Mouse (Mus musculus) limb, embryonic 15.5 days (tissue): ENCODE data around the gene Rnaseh2a. TPM values are rescaled to one million over a fixed set of nuclear protein-coding genes. Genes with fewer than 3 reads are reported as not detected.

Experiments
- ATAC-seq: fragments of 200-750 bp; cut with Nextera tagmentation; 2 replicates; pipeline ENCODE4 v1.8.0; 2017; ENCODE audit warnings: low read depth, moderate TSS enrichment; ENCODE audit not compliant: insufficient number of reproducible peaks, low FRiP score, low TSS enrichment
- H3K27ac ChIP-seq: fragments of 300-500 bp; sonication (generic); 2 replicates; pipeline ENCODE4 v1.5.1; 2015; ENCODE audit warnings: moderate library complexity, mild to moderate bottlenecking, inconsistent platforms
- H3K27me3 ChIP-seq: fragments of 300-500 bp; sonication (generic); 2 replicates; pipeline ENCODE4 v1.6.1; 2015; ENCODE audit warnings: inconsistent platforms
- H3K36me3 ChIP-seq: fragments of 300-500 bp; sonication (generic); 2 replicates; pipeline ENCODE4 v1.6.1; 2015; ENCODE audit warnings: inconsistent platforms
- H3K4me1 ChIP-seq: fragments of 300-500 bp; sonication (generic); 2 replicates; pipeline ENCODE4 v1.6.1; 2015; ENCODE audit warnings: inconsistent platforms
- H3K4me2 ChIP-seq: fragments of 300-500 bp; sonication (generic); 2 replicates; pipeline ENCODE4 v1.6.1; 2015; ENCODE audit warnings: mild to moderate bottlenecking, inconsistent platforms
- H3K4me3 ChIP-seq: fragments of 300-500 bp; sonication (generic); 2 replicates; pipeline ENCODE4 v1.5.1; 2015; ENCODE audit warnings: mild to moderate bottlenecking, inconsistent platforms
- H3K9ac ChIP-seq: fragments of 300-500 bp; sonication (generic); 2 replicates; pipeline ENCODE4 v1.6.1; 2015; ENCODE audit warnings: inconsistent platforms
- H3K9me3 ChIP-seq: fragments of 300-500 bp; sonication (generic); 2 replicates; pipeline ENCODE4 v1.6.1; 2016; ENCODE audit warnings: inconsistent platforms
- WGBS: fragments of 180-500 bp; shearing (Covaris S2); methylation state at CpG from one replicate; pipeline ENCODE4 v1.1.7; 2015; 5-methylcytosine and 5-hydroxymethylcytosine counted together
- polyA plus RNA-seq: library from polyadenylated mRNA; unstranded; fragments of >200 nt; fragmentation: Nextera tagmentation; extraction: Ambion mirVana; gene quantifications from 2 replicates; pipeline ENCODE4 v1.2.1, GENCODE M21; 2015

The Rnaseh2a gene
- polyA plus RNA-seq, 1 experiment from 2014 or later = 95.2 TPM

GRCm38 (mm10) chr8:84936041-84936961 lies 33.3 kb downstream of the Rnaseh2a start:
- Histone ChIP-seq H3K27me3 (peaks cover 75% of the 10 kb centered on the region), H3K4me2 (peak overlapping the region; percentile 70), H3K9me3 (no peaks in the 10 kb centered on the region), H3K4me3 (peak overlapping the region; percentile 38), H3K9ac (no peak overlapping the region), H3K4me1 (peaks cover 14% of the 10 kb centered on the region), H3K36me3 (no peaks in the 10 kb centered on the region), H3K27ac (no peak overlapping the region)
- no peak for ATAC-seq
- 27% methylated on average over 23 of the region's 23 CpGs for WGBS

DNA sequence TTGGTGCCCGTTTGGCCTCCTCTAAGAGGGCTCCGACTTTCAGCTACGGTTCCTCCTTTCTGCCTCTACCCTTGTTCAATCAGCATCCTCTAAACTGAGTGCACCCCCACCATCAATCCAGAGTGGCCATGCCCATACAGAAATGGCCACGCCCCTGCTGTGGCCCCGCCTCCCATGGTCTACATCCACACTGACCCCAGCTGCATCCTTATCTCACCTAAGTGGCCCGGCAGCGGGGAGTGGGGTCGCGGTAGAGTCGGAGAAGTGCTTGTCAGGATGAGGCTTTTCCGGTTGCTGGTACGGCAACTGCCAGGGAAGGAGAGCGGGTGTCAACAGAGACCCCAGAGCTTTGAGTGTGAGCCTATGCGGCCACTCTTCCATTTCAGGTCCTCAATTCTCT lies 34.1 kb downstream of the Rnaseh2a start:
- H3K4me2 ChIP-seq = no peak overlapping the region

GRCm38 (mm10) chr8:84934860-84935259 lies 34.7 kb downstream of the Rnaseh2a start:
- Histone ChIP-seq H3K9ac (no peak overlapping the region), H3K4me1 (peaks cover 14% of the 10 kb centered on the region), H3K4me3 (no peak overlapping the region), H3K27ac (no peak overlapping the region), H3K4me2 (no peak overlapping the region), H3K36me3 (no peaks in the 10 kb centered on the region), H3K27me3 (peaks cover 78% of the 10 kb centered on the region), H3K9me3 (no peaks in the 10 kb centered on the region)
- no peak for ATAC-seq
- under 1% methylated on average over 15 of the region's 15 CpGs for WGBS

More for the DNA sequence above, 34.1 kb downstream of the Rnaseh2a start:
- 10% methylated on average over 14 of the region's 14 CpGs for WGBS
- H3K27me3 ChIP-seq = peaks cover 72% of the 10 kb centered on the region
- peaks cover 14% of the 10 kb centered on the region for H3K4me1 ChIP-seq
- no peak overlapping the region for H3K4me3 ChIP-seq
- ATAC-seq = no peak
- no peak overlapping the region for H3K9ac ChIP-seq
- no peaks in the 10 kb centered on the region for H3K9me3 ChIP-seq
- H3K27ac ChIP-seq = no peak overlapping the region
- no peaks in the 10 kb centered on the region for H3K36me3 ChIP-seq

- H3K4me3 ChIP-seq = no peak overlapping the region
- H3K9ac ChIP-seq = no peak overlapping the region
- no peak overlapping the region for H3K27ac ChIP-seq
- no peak for ATAC-seq
- peaks cover 78% of the 10 kb centered on the region for H3K27me3 ChIP-seq
- 81% methylated on average over 16 of the region's 16 CpGs for WGBS
- no peak overlapping the region for H3K4me2 ChIP-seq
- H3K9me3 ChIP-seq = no peaks in the 10 kb centered on the region
- peaks cover 17% of the 10 kb centered on the region for H3K4me1 ChIP-seq
- H3K36me3 ChIP-seq = no peaks in the 10 kb centered on the region
Observed at GRCm38 (mm10) chr8:84933767-84934559, 35.6 kb downstream of the Rnaseh2a start.

DNA sequence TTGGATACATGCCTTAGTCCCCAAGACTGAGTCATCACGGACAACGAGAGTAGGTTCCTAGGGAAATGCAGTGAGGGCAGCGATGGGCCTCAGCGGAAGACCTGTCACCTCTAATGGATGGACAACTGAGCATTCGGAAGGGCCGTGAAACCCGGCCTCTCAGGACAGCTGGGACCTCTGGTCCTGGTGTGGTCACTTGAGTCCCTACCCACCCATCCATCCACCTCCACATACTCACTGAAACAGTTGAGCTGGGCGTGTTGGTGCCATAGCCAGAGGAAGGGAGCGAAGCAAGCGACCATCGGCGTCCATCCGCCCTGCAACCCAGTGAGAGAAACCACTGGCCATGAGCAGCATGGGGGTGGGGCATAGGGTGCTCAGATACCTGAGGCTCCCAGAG lies 39.0 kb downstream of the Rnaseh2a start:
- H3K27me3 ChIP-seq = peaks cover 52% of the 10 kb centered on the region
- WGBS = 88% methylated on average over 13 of the region's 13 CpGs
- H3K4me2 ChIP-seq = no peak overlapping the region
- no peaks in the 10 kb centered on the region for H3K9me3 ChIP-seq
- no peak overlapping the region for H3K4me3 ChIP-seq
- peaks cover 13% of the 10 kb centered on the region for H3K4me1 ChIP-seq
- no peak for ATAC-seq
- no peak overlapping the region for H3K9ac ChIP-seq
- H3K27ac ChIP-seq = no peak overlapping the region
- no peaks in the 10 kb centered on the region for H3K36me3 ChIP-seq

GRCm38 (mm10) chr8:84928456-84929306 lies 40.9 kb downstream of the Rnaseh2a start:
- peaks cover 43% of the 10 kb centered on the region for H3K27me3 ChIP-seq
- no peaks in the 10 kb centered on the region for H3K9me3 ChIP-seq
- WGBS = 3% methylated on average over 48 of the region's 52 CpGs
- no peaks in the 10 kb centered on the region for H3K36me3 ChIP-seq
- no peak overlapping the region for H3K9ac ChIP-seq
- H3K4me2 ChIP-seq = peak overlapping the region; percentile 63
- peak overlapping the region; percentile 36 for H3K4me3 ChIP-seq
- no peak for ATAC-seq
- H3K27ac ChIP-seq = no peak overlapping the region
- peaks cover 10% of the 10 kb centered on the region for H3K4me1 ChIP-seq

DNA sequence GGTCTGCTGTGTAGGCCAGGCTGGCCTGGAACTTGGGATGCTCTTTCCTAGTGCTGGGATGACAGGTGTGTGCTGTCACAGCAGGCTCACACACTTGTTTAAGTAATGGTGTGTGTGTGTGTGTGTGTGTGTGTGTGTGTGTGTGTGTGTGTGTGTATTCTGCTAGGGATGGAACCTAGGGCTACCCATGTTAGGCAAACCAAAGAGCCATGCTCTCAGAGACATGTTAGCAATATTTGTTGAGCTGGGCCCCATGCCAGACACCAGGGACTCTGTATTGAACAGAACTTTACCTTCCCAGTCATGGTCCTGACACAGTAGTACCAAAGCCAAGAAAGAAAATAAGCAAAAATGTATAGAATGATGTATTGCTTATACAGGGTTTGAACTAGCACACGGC lies 42.1 kb downstream of the Rnaseh2a start:
- WGBS = 85% methylated on average over 1 of the region's 1 CpGs
- peaks cover 43% of the 10 kb centered on the region for H3K27me3 ChIP-seq
- no peaks in the 10 kb centered on the region for H3K36me3 ChIP-seq

GRCm38 (mm10) chr8:84925557-84925956 lies 44.0 kb downstream of the Rnaseh2a start:
- H3K4me1 ChIP-seq = peaks cover 10% of the 10 kb centered on the region
- no peak overlapping the region for H3K27ac ChIP-seq
- no peaks in the 10 kb centered on the region for H3K36me3 ChIP-seq
- ATAC-seq = no peak
- H3K9me3 ChIP-seq = no peaks in the 10 kb centered on the region
- WGBS = 69% methylated on average over 7 of the region's 7 CpGs
- H3K27me3 ChIP-seq = peaks cover 33% of the 10 kb centered on the region
- H3K9ac ChIP-seq = no peak overlapping the region
- H3K4me2 ChIP-seq = no peak overlapping the region
- no peak overlapping the region for H3K4me3 ChIP-seq

More for the DNA sequence above, 42.1 kb downstream of the Rnaseh2a start:
- no peak overlapping the region for H3K4me2 ChIP-seq
- peaks cover 10% of the 10 kb centered on the region for H3K4me1 ChIP-seq
- H3K4me3 ChIP-seq = no peak overlapping the region
- ATAC-seq = no peak
- no peak overlapping the region for H3K27ac ChIP-seq
- H3K9me3 ChIP-seq = no peaks in the 10 kb centered on the region
- H3K9ac ChIP-seq = no peak overlapping the region

- H3K4me2 ChIP-seq = no peak overlapping the region
- no peak overlapping the region for H3K27ac ChIP-seq
- H3K27me3 ChIP-seq = peaks cover 31% of the 10 kb centered on the region
- no peaks in the 10 kb centered on the region for H3K9me3 ChIP-seq
- H3K36me3 ChIP-seq = no peaks in the 10 kb centered on the region
- H3K4me3 ChIP-seq = no peak overlapping the region
- no peak overlapping the region for H3K9ac ChIP-seq
- WGBS = 64% methylated on average over 2 of the region's 2 CpGs
- 0 out of 2 replicates have a peak, but pooled peaks cover 3% of the 10 kb centered on the region for H3K4me1 ChIP-seq
- ATAC-seq = no peak
Observed at GRCm38 (mm10) chr8:84921596-84921995, 48.0 kb downstream of the Rnaseh2a start.

GRCm38 (mm10) chr8:84918646-84919045 lies 50.9 kb downstream of the Rnaseh2a start:
- peaks cover 36% of the 10 kb centered on the region for H3K27me3 ChIP-seq
- H3K36me3 ChIP-seq = no peaks in the 10 kb centered on the region
- ATAC-seq = no peak
- H3K27ac ChIP-seq = no peak overlapping the region
- H3K4me3 ChIP-seq = no peak overlapping the region
- 87% methylated on average over 15 of the region's 15 CpGs for WGBS
- H3K9me3 ChIP-seq = no peaks in the 10 kb centered on the region
- no peak overlapping the region for H3K9ac ChIP-seq
- 0 out of 2 replicates have a peak, but pooled peaks cover 3% of the 10 kb centered on the region for H3K4me1 ChIP-seq
- no peak overlapping the region for H3K4me2 ChIP-seq

DNA sequence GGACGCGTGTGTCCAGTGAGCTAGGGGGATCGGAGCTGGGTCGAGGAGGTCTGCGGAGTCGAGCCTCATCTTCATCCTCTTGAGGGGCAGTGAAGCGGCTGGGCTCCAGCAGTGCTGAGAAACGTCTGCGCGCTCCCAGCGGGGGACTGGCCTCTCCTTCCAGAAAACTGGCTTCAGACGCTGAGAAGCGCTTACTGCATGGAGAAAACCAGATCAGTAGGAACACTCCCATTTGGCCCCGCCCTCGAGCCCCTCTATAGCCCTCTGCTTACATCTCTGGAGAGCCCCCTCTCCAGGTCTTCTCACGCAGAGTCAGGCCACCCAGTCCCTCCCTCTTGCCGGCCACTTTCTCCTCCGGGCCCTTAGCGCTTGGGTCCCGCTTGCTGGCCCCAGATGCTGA lies 51.8 kb downstream of the Rnaseh2a start:
- Histone ChIP-seq H3K27ac (no peak overlapping the region), H3K4me2 (no peak overlapping the region), H3K27me3 (peaks cover 43% of the 10 kb centered on the region), H3K4me1 (peaks cover 11% of the 10 kb centered on the region), H3K9me3 (no peaks in the 10 kb centered on the region), H3K9ac (no peak overlapping the region), H3K4me3 (no peak overlapping the region), H3K36me3 (no peaks in the 10 kb centered on the region)
- 38% methylated on average over 20 of the region's 20 CpGs for WGBS
- ATAC-seq = no peak
